Mouse (Mus musculus) embryonic facial prominence, embryonic 11.5 days (tissue): Measurements from ENCODE around the gene Crtac1. TPM values are rescaled to one million over a fixed set of nuclear protein-coding genes. Genes with fewer than 3 reads are reported as not detected.

Experiments
- ATAC-seq: fragments of 200-750 bp; cut with Nextera tagmentation; replicated peaks from 2 replicates; pipeline ENCODE4 v1.8.0; 2017; ENCODE audit warnings: low read depth; ENCODE audit not compliant: insufficient number of reproducible peaks, low FRiP score, low TSS enrichment
- DNase-seq: peaks from one replicate; pipeline ENCODE4 v3.0.0-alpha.2; 2015; ENCODE audit warnings: low spot score
- H3K27ac ChIP-seq: fragments of 300-500 bp; sonication (generic); replicated peaks from 2 replicates; pipeline ENCODE4 v1.5.1; 2014; ENCODE audit warnings: mild to moderate bottlenecking, low read depth, low read length, control low read depth
- H3K27me3 ChIP-seq: fragments of 300-500 bp; sonication (generic); 2 replicates; pipeline ENCODE4 v1.6.1; 2014; ENCODE audit warnings: mild to moderate bottlenecking, low read length, moderate library complexity, mixed read lengths; ENCODE audit not compliant: control insufficient read depth, insufficient read depth
- H3K36me3 ChIP-seq: fragments of 300-500 bp; sonication (generic); replicated peaks from 2 replicates; pipeline ENCODE4 v1.6.1; 2014; ENCODE audit warnings: low read depth, mild to moderate bottlenecking, low read length, moderate library complexity, mixed read lengths; ENCODE audit not compliant: control insufficient read depth, insufficient read depth
- H3K4me1 ChIP-seq: fragments of 300-500 bp; sonication (generic); 2 replicates; pipeline ENCODE4 v1.6.1; 2014; ENCODE audit warnings: low read length, mixed read lengths; ENCODE audit not compliant: control insufficient read depth, insufficient read depth
- H3K4me2 ChIP-seq: fragments of 300-500 bp; sonication (generic); 2 replicates; pipeline ENCODE4 v1.6.1; 2014; ENCODE audit warnings: low read depth, mild to moderate bottlenecking, control low read depth, low read length, moderate library complexity
- H3K4me3 ChIP-seq: fragments of 300-500 bp; sonication (generic); 2 replicates; pipeline ENCODE4 v1.5.1; 2014; ENCODE audit warnings: low read depth, low read length, control low read depth
- H3K9ac ChIP-seq: fragments of 300-500 bp; sonication (generic); replicated peaks from 2 replicates; pipeline ENCODE4 v1.6.1; 2014; ENCODE audit warnings: mild to moderate bottlenecking, control low read depth, low read length
- H3K9me3 ChIP-seq: fragments of 300-500 bp; sonication (generic); replicated peaks from 2 replicates; pipeline ENCODE4 v1.6.1; 2016; ENCODE audit warnings: mild to moderate bottlenecking, low read length, inconsistent platforms, mixed read lengths; ENCODE audit not compliant: control insufficient read depth
- WGBS: fragments of 180-500 bp; shearing (Covaris S2); extraction: QIAGEN DNeasy Blood & Tissue Kit; methylation state at CpG from one replicate; pipeline ENCODE4 v1.1.7; 2014; 5-methylcytosine and 5-hydroxymethylcytosine counted together
- polyA plus RNA-seq: library from polyadenylated mRNA; unstranded; fragments of >200 nt; fragmentation: Nextera tagmentation; extraction: Ambion mirVana; gene quantifications from 2 replicates; pipeline ENCODE4 v1.2.1, GENCODE M21; 2014

Crtac1 gene
- polyA plus RNA-seq, 1 experiment from 2014 or later, result 5.8 TPM

DNA sequence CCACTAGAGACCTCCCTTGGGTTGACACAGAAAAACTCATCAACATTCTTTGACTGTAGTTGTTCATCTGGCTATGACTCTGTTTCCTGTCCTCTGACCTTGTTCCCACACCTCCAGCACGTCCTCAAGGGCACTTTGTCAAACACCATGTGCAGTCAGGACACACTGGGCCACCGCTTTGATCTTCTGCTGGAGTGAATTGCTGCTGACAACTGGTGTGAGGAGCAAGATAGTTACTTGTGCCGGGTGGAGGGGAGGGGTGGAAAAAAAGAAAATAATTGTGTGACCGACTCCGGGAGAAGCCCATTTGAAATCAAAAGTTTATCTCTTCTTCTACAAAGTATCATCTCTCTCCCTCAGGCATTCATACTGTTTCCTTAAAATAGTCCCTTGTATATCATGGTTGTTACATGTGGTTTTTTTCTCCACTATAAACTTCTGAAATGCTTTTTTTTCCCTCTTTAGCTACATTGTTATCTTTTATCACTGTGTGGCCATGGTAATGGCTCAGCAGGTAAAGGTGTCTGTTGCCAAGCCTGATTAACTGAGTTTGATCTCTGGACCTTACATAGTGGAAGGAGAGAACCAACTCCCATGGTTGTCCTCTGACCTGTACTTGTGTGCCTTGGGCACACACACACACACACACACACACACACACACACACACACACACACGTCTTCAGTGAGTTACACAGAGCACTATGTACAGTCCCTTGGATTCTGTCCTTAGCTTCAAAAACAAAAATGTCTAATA, 23.1 kb upstream of the Crtac1 start:
- no peak overlapping the region for H3K27ac ChIP-seq
- H3K27me3 ChIP-seq, result no peaks in the 10 kb centered on the region
- H3K4me3 ChIP-seq, result no peak overlapping the region
- WGBS, result 60% methylated on average over 6 of the region's 6 CpGs
- H3K4me1 ChIP-seq, result no peaks in the 10 kb centered on the region
- H3K4me2 ChIP-seq, result no peak overlapping the region
- H3K9ac ChIP-seq, result no peak overlapping the region
- no peak for ATAC-seq
- H3K36me3 ChIP-seq, result no peaks in the 10 kb centered on the region
- DNase-seq, result no peak
- no peaks in the 10 kb centered on the region for H3K9me3 ChIP-seq

DNA sequence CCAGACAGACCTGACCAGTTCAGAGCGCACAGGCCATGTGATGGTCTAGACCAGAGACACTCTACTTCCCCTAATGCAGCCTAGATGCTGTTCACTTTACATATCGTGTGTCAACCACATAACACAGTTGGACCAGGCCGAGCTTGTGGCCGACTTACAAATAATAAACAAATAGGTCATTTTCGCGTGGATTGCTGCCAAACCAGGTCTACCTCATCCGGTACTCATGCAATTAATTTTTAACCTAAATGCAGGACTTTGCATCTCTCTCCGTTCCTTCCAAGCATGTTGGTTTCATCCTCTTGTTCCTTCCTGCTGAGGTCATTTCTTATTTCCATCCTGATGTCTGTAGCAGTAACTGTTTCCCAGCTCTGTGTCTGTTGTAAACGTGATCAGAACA, 22.4 kb upstream of the Crtac1 start:
- Histone ChIP-seq H3K4me1 (no peaks in the 10 kb centered on the region), H3K27me3 (no peaks in the 10 kb centered on the region), H3K4me2 (no peak overlapping the region), H3K4me3 (no peak overlapping the region), H3K27ac (no peak overlapping the region), H3K9me3 (no peaks in the 10 kb centered on the region), H3K36me3 (no peaks in the 10 kb centered on the region), H3K9ac (no peak overlapping the region)
- ATAC-seq (no peak), DNase-seq (no peak)
- 87% methylated on average over 9 of the region's 9 CpGs for WGBS

DNA sequence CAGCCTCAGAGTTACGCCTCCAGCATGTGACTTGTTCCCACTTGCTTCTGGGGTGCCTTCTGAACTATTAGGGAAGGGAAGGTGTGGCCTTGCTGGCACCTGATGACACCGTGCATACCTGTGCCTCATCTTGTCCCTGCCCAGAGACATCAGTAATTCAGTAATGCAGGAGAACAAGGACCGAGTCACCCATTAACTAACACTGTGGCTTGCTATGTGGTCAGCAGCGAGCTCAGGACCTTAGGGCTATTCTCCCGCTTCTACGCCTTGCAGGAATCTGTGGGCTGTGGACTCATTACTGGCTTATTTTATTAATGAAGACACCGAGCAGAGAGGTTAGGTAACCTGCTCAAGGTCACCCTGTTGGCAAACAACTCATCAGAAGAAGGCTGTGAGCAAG, 21.0 kb upstream of the Crtac1 start:
- ATAC-seq, result no peak
- DNase-seq, result no peak
- H3K9ac ChIP-seq, result no peak overlapping the region
- H3K4me3 ChIP-seq, result no peak overlapping the region
- no peaks in the 10 kb centered on the region for H3K4me1 ChIP-seq
- H3K36me3 ChIP-seq, result no peaks in the 10 kb centered on the region
- no peaks in the 10 kb centered on the region for H3K27me3 ChIP-seq
- H3K9me3 ChIP-seq, result no peaks in the 10 kb centered on the region
- H3K27ac ChIP-seq, result no peak overlapping the region
- 86% methylated on average over 7 of the region's 7 CpGs for WGBS
- H3K4me2 ChIP-seq, result no peak overlapping the region

DNA sequence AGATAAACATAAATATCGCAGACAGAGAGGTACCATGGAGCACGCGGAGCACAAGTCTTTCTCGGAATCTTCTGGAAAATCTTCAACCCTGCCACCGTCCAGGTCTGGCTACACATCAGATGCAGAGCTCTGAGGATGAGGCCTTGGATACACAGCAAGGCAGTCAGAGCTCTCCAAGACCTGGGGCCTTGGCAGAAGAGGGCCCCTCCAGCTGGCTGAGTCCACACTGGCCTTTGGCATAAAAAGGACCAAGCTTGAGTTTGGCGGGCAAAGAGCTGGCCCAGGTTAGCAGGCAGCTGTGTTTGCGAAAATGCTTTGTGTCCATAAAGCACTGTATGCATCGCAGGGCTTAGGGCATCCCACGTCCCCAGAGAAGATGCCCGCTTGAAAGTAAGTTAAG, 17.0 kb upstream of the Crtac1 start:
- no peak for ATAC-seq
- 93% methylated on average over 10 of the region's 10 CpGs for WGBS

DNA sequence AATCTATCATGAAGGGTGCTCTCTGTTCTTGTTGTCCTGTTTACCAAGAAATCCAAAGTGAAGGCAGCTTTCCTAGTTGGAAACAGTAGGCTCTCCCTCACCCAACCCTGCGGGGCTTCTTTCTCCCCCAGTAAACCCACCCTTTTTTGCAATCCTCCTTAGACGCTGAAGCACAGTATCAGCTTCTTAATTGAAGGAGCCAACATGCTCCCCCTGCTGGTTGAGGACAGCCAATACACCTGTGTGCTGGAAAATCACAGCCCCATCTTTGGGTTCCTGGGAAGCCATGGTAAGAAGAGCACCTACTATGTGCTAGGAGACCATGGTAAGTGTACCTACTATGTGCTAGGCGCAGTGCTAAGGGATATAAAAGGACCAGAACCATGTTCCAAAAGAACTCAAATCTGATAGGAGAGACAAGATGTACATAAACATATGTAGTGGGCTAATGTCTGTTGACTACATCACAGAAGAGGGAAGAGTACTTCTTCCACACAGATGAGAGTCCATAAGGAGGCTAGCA, 12.4 kb upstream of the Crtac1 start:
- peak; percentile 79 for DNase-seq
- Histone ChIP-seq H3K9ac (no peak overlapping the region), H3K4me1 (no peaks in the 10 kb centered on the region; the same call in 1 of the 2 replicates), H3K27ac (no peak overlapping the region), H3K4me2 (no peak overlapping the region), H3K4me3 (no peak overlapping the region), H3K36me3 (no peaks in the 10 kb centered on the region), H3K9me3 (no peaks in the 10 kb centered on the region), H3K27me3 (no peaks in the 10 kb centered on the region)
- WGBS, result 15% methylated on average over 3 of the region's 3 CpGs
- no peak for ATAC-seq

More for the DNA sequence above, 17.0 kb upstream of the Crtac1 start:
- DNase-seq, result no peak
- H3K4me1 ChIP-seq, result no peaks in the 10 kb centered on the region
- no peak overlapping the region for H3K9ac ChIP-seq
- no peak overlapping the region for H3K4me2 ChIP-seq
- H3K9me3 ChIP-seq, result no peaks in the 10 kb centered on the region
- no peaks in the 10 kb centered on the region for H3K27me3 ChIP-seq
- H3K4me3 ChIP-seq, result no peak overlapping the region
- H3K27ac ChIP-seq, result no peak overlapping the region
- H3K36me3 ChIP-seq, result no peaks in the 10 kb centered on the region

DNA sequence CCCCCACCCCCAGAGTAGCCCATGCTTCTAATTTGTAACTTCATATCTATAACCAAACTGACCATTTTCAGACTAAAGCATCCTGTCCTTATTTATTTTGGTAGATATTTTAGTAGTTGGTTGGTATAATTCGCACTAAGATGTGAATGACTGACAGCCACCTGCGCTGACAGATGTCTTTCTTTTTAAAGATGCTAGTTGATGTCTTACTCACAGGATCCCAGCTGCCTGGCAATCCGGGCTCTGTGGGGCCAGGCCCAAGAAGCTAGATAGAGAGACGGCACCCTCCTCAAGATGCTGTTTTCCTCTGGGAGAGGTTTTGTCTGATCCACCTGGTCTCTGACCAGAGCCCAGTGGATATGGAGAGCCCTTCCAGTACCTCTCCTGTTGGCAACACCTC, 11.7 kb upstream of the Crtac1 start:
- no peaks in the 10 kb centered on the region; the same call in 1 of the 2 replicates for H3K4me1 ChIP-seq
- no peak overlapping the region for H3K9ac ChIP-seq
- ATAC-seq (no peak), DNase-seq (no peak)
- no peak overlapping the region for H3K4me3 ChIP-seq
- no peaks in the 10 kb centered on the region for H3K36me3 ChIP-seq
- H3K27ac ChIP-seq, result no peak overlapping the region
- H3K4me2 ChIP-seq, result no peak overlapping the region
- no peaks in the 10 kb centered on the region for H3K27me3 ChIP-seq
- whole genome bisulfite sequencing, result 71% methylated on average over 4 of the region's 4 CpGs
- no peaks in the 10 kb centered on the region for H3K9me3 ChIP-seq

DNA sequence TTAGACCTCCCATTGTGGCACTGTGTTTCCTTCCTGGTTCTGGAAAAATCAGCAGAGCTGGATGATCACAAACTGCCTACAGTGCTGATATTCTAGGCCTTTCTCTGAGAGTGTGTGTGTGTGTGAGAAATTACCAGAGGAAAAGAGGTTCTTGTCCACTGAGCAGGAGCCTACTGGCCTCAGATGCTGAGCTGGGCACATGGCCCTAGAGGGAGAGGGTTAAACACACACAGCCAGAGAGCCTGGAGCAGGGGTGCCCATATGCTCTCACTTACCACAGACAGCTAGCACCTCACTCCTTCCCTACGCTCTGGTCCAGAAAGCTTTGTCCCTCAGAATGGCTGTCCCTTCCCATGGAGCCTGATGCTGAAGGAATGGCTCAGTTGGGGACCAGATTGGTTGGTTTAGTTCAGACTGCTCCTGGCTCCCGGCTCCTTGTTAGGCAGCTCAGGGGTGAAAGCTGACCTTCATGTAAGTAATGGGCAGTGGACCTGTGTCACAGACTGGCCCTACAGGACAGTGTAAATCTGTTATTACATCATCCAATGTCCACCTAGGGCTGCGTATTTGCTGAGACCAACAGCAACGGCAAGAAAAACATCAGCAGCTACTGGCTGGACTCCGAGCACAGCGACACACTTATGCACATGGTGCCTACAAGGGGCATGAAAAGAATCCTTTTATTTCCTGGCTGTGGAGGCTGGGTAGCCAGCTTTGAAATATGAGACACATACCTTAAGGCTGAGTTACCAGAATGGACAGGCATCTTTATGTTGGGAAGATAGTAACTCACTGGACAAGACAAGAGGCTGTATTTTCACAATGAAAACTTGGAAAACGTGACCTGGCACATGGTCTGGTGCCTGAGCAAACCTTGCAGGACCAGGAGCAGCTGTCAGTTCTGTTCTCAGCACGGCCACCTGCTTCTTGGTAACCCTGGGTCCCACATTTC, 10.9 kb upstream of the Crtac1 start:
- H3K4me2 ChIP-seq, result no peak overlapping the region
- no peaks in the 10 kb centered on the region for H3K9me3 ChIP-seq
- no peak for ATAC-seq
- DNase-seq, result no peak
- H3K4me3 ChIP-seq, result no peak overlapping the region
- H3K27me3 ChIP-seq, result no peaks in the 10 kb centered on the region
- H3K27ac ChIP-seq, result no peak overlapping the region
- H3K36me3 ChIP-seq, result no peaks in the 10 kb centered on the region
- WGBS, result 20% methylated on average over 8 of the region's 8 CpGs
- no peak overlapping the region for H3K9ac ChIP-seq
- H3K4me1 ChIP-seq, result no peaks in the 10 kb centered on the region; the same call in 1 of the 2 replicates

DNA sequence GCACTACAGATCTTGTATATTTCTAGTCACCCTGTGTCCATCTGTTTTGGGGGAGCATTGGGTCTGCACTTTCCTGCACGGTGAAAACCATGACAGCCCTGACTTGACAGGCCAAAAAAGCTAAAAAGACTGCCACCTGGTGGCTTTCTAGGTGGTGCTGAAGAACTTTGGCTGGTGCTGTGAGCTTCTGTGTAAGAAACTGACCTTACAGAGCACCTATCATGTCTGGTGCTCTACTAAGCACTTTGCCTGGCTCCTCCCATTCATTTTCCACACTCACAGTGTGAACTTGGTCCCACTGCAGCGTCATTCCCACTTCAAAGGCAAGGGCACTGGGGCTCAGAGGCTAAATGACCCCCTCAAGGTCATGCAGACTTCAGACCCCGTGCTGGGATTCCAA, 8.5 kb upstream of the Crtac1 start:
- 37% methylated on average over 3 of the region's 3 CpGs for WGBS
- no peak overlapping the region for H3K4me2 ChIP-seq
- H3K27me3 ChIP-seq, result no peaks in the 10 kb centered on the region
- H3K9me3 ChIP-seq, result no peaks in the 10 kb centered on the region
- no peak overlapping the region for H3K4me3 ChIP-seq
- H3K27ac ChIP-seq, result no peak overlapping the region
- H3K9ac ChIP-seq, result no peak overlapping the region
- ATAC-seq (no peak), DNase-seq (peak; percentile 40)
- H3K4me1 ChIP-seq, result no peaks in the 10 kb centered on the region; the same call in 1 of the 2 replicates
- H3K36me3 ChIP-seq, result no peaks in the 10 kb centered on the region
